Mouse (Mus musculus): ENCODE data around the gene Taok3. TPM values are rescaled to one million over a fixed set of nuclear protein-coding genes. Genes with fewer than 3 reads are reported as not detected.

Taok3 gene
- total and polyA plus RNA-seq, 3 experiments: 32.1 to 79.2 TPM; not detected in 1

GRCm38 (mm10) chr5:117240321-117240731 is 120.4 kb downstream of the Taok3 start:
- Histone ChIP-seq H3K4me1 (ENCODE audit: control insufficient read depth in 1 of 2, insufficient read depth in 2 of 2, low read length in 2 of 2) (peaks cover 4 to 16% of the 10 kb centered on the region in 2 experiments), H3K4me3 (ENCODE audit: control insufficient read depth in 1 of 2, insufficient read depth in 1 of 2, low read depth in 2 of 2, low read length in 2 of 2) (no peak overlapping the region), H3K27me3 (ENCODE audit: control insufficient read depth in 1 of 2, insufficient read depth in 2 of 2, low read length in 2 of 2) (no peaks in the 10 kb centered on the region), H3K79me2 (ENCODE audit: control insufficient read depth, insufficient read depth, low read length, poor library complexity) (no peaks in the 10 kb centered on the region), H3K9me3 (replicated peaks; ENCODE audit: insufficient read depth, low read length) (no peaks in the 10 kb centered on the region), H3K27ac (ENCODE audit: control insufficient read depth, low read depth, low read length) (no peak overlapping the region), H3K36me3 (ENCODE audit: control insufficient read depth in 1 of 2, insufficient read depth in 2 of 2, low read length in 2 of 2) (peaks cover 6 to 16% of the 10 kb centered on the region in 2 experiments), H3K9ac (ENCODE audit: control insufficient read depth, low read depth, low read length, poor library complexity, severe bottlenecking) (no peak overlapping the region)
- DNase-seq (ENCODE audit: low read depth, low spot score): no peak
- TF ChIP-seq ELF1 (IDR thresholded peaks at IDR 0.05; ENCODE audit: low read depth, low read length) (no peak), ZNF384 (IDR thresholded peaks at IDR 0.05; ENCODE audit: low read depth, low read length) (peak; percentile 72; the same call in 1 of the 2 replicates)

GRCm38 (mm10) chr5:117240761-117241322 is 120.9 kb downstream of the Taok3 start:
- TF ChIP-seq POLR2AphosphoS5 (IDR thresholded peaks at IDR 0.05; ENCODE audit: borderline replicate concordance, low read depth, low read length): no peak
- TF ChIP-seq TBP (IDR thresholded peaks at IDR 0.05; ENCODE audit: low read depth, low read length): no peak
- no peak for TF ChIP-seq ZMIZ1 (IDR thresholded peaks at IDR 0.05; ENCODE audit: low read depth, low read length)
- TF ChIP-seq EP300 (IDR thresholded peaks at IDR 0.05; ENCODE audit: low read depth in 1 of 2, low read length in 2 of 2): no peak
- TF ChIP-seq BHLHE40 (IDR thresholded peaks at IDR 0.05; ENCODE audit: borderline replicate concordance, low read depth, low read length): no peak
- no peak for TF ChIP-seq USF2 (IDR thresholded peaks at IDR 0.05; ENCODE audit: borderline replicate concordance in 1 of 2, insufficient read depth in 1 of 2, low read depth in 1 of 2, low read length in 2 of 2)
- TF ChIP-seq JUND (IDR thresholded peaks at IDR 0.05; ENCODE audit: low read depth, low read length): no peak
- no peak for TF ChIP-seq MYC (IDR thresholded peaks at IDR 0.05; ENCODE audit: low read depth, low read length)
- no peak for TF ChIP-seq USF1 (IDR thresholded peaks at IDR 0.05; ENCODE audit: low read depth, low read length)
- TF ChIP-seq MXI1 (IDR thresholded peaks at IDR 0.05; ENCODE audit: low read depth, low read length): no peak
- no peak for TF ChIP-seq RAD21 (IDR thresholded peaks at IDR 0.05; ENCODE audit: low read depth, low read length)
- TF ChIP-seq NELFE (IDR thresholded peaks at IDR 0.05; ENCODE audit: low read depth, low read length): no peak
- no peak overlapping the region for H3K9ac ChIP-seq (ENCODE audit: control insufficient read depth, low read depth, low read length, poor library complexity, severe bottlenecking)
- H3K9me3 ChIP-seq (replicated peaks; ENCODE audit: insufficient read depth, low read length): no peaks in the 10 kb centered on the region
- H3K36me3 ChIP-seq (ENCODE audit: control insufficient read depth in 1 of 2, insufficient read depth in 2 of 2, low read length in 2 of 2): peaks cover 6 to 19% of the 10 kb centered on the region in 2 experiments
- H3K4me1 ChIP-seq (ENCODE audit: control insufficient read depth in 1 of 2, insufficient read depth in 2 of 2, low read length in 2 of 2): peaks cover 6 to 20% of the 10 kb centered on the region in 2 experiments
- H3K27ac ChIP-seq (ENCODE audit: control insufficient read depth, low read depth, low read length): no peak overlapping the region
- DNase-seq (ENCODE audit: low read depth, low spot score): no peak
- H3K4me3 ChIP-seq (ENCODE audit: control insufficient read depth in 1 of 2, insufficient read depth in 1 of 2, low read depth in 2 of 2, low read length in 2 of 2): no peak overlapping the region
- no peaks in the 10 kb centered on the region for H3K79me2 ChIP-seq (ENCODE audit: control insufficient read depth, insufficient read depth, low read length, poor library complexity)
- no peaks in the 10 kb centered on the region for H3K27me3 ChIP-seq (ENCODE audit: control insufficient read depth in 1 of 2, insufficient read depth in 2 of 2, low read length in 2 of 2)
